Mouse (Mus musculus) gastrocnemius, postnatal 4 days (tissue): ENCODE results near the gene Mboat7. TPM values are rescaled to one million over a fixed set of nuclear protein-coding genes. Genes with fewer than 3 reads are reported as not detected.
A peak's percentile ranks its signal among the peaks of the same experiment; 100 is the strongest.
"Not testable (repeated sequence)": the region's sequence is repeated elsewhere in the genome, so short reads cannot be mapped to it uniquely, and the experiment has no call there.

Experiments
- DNase-seq, 2 experiments: peaks; one replicate each; pipeline ENCODE4 v3.0.0; 2021 to 2022; ENCODE audit warnings: low spot score in 2 of 2, mixed read lengths in 2 of 2
- long read RNA-seq, 2 experiments: library from polyadenylated mRNA; stranded (forward); transcript quantifications; one replicate each; pipeline ENCODE4 v2.0.0; 2021
- total RNA-seq, 2 experiments: library from RNA; stranded (reverse); gene quantifications; 2 replicates each; pipeline ENCODE4 v1.2.3; 2021

Mboat7 gene
- 10 to 100 TPM; 24.9 to 25.0 TPM for total RNA-seq
- long read RNA-seq, experiment 1, transcript Mboat7-201 (8 exons, 2,878 nt), result major isoform, 14 of 23 reads
- long read RNA-seq, experiment 1, partial matches to known transcripts, result 0 of 23 reads
- long read RNA-seq, experiment 1, other reads (novel, unspliced or antisense), result 7 of 23 reads
- long read RNA-seq, experiment 2, transcript Mboat7-201 (8 exons, 2,878 nt), result major isoform, 21 of 30 reads
- long read RNA-seq, experiment 2, partial matches to known transcripts, result 5 of 30 reads
- long read RNA-seq, experiment 2, other reads (novel, unspliced or antisense), result 1 of 30 reads

DNA sequence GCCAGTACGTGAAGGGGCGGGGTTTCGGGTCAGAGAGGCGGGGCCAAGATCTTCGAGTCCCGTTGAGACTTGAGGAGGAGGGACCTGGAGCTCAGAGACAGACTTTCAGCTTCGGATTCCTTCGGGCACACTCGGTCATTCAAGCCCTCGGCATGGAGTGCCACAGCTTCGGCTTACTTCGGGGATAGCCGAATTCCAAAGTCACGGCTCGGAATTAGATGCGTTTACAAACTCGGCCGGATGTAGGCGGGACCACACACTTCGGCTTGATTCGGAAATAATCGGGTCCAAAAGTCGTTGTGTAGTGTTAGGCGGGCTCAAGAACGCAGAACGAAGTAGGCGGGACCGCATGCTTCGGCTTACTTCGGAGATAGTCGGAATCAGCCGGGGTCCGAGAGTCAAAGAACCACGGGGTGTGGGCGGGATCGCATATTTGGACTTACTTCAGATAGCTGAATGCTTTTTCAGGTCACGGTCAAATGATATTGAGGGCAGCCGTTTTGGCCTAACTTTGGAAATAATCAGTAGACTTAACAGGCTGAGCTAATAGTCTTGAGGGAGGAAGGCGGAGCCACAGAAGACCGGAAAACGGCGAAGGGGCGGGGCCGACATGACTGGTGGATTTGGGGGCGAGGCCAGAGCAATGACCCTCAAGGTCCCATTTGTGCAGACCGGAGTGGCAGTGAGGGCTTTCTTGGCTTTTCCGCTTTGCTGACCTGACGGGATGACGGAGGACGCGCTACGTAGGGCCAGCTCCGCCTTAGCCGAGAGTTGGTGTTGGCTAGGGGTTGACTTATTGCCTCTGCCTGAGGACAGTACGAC, at the start of gene Mboat7:
Gene Mboat7, minus strand, starts transcription at position 537 of the 822 bp plus-strand sequence.
- DNase-seq, result peak; percentile 83 to 95

DNA sequence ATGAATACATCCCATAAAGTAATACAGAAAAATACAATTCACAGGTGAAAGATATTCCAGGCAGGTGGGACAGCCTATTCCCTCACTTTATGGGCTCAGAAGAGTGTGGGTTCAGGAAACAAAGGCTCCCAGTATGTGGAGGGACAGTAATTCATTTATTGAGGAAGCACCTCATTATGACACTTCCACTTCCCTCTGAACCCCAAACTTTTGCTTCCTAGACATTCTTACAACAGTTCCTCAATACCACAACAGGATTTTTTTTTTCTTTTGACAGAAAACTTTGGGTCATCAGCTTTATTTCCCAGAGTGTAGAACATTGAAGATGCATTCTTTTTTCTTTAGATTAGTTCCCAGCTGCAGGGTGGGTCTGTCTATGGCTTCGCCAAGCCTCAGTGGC, 39.4 kb upstream of the Mboat7 start:
- not testable (repeated sequence) for DNase-seq

DNA sequence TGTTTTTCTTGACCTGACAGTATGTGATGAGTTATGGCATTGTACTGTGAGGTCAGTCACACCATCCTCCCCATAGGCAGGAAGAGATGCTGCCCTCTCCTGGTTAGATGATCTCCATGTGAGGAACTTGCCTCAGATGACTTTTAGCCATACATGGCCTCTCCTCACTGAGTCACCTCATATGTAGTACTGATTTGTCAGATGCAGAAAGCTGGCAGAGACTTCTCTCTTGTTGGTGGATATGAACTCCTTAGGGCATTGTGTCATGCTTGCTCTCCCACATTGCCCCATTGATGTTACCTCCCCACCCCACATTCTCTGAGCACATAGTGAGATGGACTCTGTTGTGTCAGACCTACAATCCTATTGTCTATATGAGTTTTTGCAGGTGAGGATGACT, 32.1 kb upstream of the Mboat7 start:
- DNase-seq, result not testable (repeated sequence)

DNA sequence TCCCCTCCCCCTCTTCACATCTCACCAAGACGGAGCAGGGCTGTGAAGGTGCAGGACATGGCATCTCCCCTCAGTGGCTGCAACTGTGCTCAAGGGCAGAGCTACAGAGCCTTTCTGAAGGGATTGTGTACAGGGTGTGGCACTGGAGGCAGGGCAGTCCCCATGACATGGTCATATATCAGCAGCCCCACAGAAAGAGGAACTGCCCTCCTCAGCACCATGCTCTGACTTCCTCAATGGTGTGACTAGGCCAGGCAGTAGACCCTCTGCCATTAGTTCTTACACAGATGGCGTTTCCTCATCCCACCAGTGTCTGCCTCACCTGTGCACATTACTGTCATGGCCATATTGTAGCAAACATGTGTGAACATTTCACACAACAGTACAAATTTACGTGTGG, 26.9 kb upstream of the Mboat7 start, which contains the start of gene Pirb:
Gene Pirb, minus strand, starts transcription at position 124 of the 400 bp plus-strand sequence.
- DNase-seq, result not testable (repeated sequence)

DNA sequence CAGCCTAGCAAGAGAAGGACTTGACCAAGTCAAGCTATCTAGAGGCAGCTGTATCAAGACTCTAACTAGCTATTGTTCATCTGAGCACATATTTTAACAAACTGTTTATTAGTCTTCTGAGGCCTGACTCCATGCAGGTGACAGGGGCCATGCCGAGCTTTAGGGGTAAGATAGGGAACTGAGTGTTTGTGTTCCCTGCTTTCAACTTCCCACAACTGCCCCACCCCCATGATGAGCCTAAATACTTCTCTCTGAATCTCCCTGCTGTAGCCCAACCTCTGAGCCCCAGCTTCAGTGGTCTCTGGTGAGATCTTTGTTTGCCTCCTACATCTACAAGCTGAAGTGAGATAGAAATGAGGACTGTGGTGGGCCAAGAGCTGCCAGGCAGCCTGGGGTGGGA, 21.9 kb upstream of the Mboat7 start:
- no peak for DNase-seq

DNA sequence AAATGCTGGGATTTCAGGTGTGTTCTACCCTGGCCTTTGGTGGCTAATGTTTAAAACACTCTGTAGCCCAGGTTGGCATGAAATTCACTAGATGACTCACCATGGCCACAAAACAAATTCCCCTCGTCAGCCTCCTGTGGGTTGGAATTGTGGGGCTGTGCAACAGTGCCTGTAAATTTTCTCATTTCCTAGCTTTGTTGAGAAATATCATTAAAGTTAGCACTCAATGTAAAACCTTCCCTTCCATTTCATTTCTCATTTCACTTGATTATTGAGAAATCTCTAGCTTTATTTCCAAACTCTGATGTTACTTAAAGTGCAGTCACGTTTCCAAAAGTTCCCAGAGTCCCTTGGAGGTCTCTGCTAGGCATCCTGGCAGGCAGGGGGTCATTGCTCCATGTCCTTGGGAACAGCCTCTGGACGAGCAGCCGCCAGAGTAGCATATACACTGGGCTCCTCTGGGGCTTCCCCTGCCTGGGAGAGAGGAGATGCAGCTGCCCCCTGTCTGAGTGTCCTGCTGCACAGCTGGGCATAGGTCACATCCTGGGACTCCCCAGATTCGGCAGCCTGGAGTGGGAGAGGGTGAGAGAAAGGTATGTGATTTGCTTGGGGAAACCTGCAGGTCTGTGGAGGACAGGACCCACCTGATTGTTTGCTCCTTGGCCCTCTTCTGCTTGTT, 19.1 kb upstream of the Mboat7 start:
- no peak for DNase-seq

DNA sequence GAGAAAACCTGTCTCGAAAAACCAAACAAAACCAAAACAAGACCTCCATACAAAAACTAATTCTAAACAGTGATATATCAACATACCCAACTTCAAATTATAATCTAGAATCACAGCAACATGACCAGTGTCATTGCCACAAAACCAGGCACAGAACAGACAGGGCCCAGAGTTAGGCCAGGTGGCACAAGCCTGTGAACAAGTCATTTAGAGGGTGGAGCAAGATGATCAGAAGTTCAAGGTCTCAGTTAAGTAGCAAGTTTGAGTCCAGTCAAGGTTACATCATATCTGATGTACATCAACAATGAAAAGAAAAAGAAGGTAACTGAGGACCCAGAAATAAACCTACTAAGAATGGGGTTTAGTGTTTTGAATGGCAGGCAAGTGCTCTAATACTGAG, 15.7 kb upstream of the Mboat7 start:
- DNase-seq, result no peak

DNA sequence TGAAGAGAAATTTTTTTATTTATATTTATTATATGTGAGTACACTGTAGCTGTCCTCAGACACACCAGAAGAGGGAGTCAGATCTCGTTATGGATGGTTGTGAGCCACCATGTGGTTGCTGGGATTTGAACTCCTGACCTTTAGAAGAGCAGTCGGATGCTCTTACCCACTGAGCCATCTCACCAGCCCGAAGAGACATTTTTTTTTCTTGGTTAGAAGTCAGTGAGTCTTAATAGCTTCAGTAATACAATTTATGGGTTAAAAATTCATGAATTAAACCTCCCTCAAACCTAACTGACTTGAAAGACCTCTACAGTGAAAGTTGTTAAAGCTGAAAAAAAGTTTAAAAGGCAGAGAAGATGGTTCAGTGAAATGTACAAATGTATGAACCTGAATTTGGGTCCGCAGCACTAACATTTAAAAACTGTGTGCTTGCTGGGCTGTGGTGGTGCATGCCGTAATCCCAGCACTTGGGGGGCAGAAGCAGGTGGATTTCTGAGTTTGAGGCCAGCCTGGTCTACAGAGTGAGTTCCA, 15.2 kb upstream of the Mboat7 start:
- not testable (repeated sequence) for DNase-seq

DNA sequence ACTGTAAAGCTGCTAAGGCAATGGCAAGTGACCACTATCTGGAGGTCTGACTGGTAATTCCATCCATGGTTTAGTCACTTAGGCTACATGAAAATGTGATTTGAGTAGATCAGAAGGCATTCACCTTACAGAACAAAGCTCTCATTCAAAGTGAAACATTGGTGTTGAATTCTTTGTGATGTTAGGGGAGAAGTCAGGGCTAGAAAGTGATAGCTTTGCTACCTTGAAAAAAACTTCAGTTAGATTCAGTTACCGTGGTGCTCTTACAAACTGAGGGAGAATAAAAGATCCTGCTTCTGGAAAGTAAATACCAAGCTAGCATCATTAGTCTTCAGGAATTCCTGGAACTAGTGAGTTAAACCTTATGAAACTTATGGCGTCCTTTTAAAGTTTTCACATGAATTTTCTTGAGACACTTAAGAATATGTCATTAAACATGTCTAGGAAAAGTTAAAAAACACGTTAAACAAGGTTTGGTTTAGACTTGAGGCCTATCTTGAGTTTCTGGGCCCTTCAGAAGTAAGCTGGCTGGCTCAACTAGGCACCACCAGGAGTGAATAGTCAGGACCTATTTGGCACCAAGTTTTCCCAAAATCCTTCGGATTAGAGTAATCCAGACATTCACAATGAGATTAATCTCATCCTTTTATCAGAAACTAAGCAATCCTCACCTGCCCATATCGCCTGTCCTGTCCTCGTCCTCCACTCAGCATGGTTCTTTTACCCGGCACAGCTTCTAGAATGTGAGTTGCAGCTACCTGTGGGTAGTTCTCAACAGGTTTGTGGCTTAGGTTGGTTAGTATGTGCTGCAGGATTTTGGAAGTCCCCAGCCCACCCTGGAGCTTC, 14.5 kb upstream of the Mboat7 start:
- no peak for DNase-seq

DNA sequence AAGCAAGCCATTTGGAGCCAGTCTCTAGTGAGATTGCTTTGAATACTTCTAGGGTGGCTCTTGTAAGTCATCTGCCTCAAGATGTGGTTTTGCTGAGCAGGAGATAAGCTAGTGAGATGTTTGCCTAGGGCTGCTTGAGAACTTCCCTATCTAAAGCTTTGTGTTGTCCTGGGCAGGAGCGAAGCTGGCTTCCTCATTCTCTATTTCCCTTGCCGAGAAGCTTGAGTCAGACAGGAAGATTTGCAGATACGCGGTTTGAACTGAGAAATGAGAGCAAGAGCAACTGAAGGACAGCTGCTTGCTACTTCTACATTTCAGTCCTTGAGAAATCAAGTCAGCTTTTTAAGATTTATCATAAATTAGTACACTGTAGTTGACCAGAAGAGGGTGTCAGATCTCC, 13.7 kb upstream of the Mboat7 start:
- DNase-seq, result no peak

DNA sequence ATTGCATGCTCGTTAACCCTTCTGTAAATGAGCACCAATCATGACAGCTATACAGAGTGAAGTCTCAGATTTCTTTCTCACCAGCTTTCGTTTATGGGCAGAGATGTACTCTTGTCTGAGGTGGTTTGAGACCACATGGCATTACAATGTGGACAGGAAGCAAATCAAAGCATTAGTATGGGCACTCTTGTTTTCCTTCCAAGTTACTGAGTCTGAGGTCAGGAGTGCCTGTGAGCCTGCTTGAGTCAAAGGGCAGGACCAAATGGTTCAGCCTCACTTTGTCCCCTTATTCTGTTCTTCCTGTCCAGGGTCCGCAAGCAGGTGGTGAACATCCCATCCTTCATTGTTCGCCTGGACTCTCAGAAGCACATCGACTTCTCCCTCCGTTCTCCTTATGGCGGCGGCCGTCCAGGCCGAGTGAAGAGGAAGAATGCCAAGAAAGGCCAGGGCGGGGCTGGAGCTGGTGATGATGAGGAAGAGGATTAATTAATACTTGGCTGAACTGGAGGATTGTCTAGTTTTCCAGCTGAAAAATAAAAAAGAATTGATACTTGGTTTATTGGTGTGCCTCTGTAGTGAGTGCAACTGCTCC, 13.1 kb upstream of the Mboat7 start:
- DNase-seq, result no peak

DNA sequence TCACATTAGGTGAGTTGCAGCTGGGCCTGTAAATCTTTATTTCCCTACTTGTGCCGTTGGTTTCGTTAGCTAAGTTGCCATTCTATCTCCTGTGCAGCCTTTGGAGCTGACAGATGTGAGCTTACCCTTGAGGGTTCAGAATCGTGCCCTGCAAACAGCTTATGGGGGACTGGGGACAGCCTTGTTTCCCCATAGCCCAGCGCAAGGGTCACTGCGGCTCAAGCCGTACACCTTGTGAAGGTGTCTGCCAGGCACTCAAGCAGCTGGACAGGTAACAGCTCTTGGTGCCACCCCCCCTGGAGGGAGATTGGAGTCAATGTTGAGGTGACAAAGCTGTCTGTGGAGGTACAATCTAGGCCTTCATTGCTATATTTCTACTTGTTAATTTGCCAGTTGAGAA, 12.6 kb upstream of the Mboat7 start:
- DNase-seq, result no peak

DNA sequence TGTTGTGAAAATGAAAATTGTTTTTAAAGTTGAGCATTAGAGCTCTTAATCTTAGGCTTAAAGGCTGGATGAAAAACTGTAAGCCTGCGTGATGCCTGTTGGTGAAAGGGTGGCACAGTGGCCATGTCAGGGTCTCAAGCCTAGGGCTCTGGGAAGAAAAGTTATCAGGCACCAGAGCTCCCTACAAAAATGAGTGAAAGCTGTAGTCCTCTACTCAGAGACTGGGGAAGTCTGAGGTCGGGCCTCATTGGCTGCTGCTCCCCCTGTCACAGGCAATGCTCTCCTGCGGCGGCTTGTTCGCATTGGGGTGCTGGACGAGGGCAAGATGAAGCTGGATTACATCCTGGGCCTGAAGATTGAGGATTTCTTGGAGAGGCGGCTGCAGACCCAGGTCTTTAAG, 12.1 kb upstream of the Mboat7 start:
- not testable (repeated sequence) for DNase-seq

DNA sequence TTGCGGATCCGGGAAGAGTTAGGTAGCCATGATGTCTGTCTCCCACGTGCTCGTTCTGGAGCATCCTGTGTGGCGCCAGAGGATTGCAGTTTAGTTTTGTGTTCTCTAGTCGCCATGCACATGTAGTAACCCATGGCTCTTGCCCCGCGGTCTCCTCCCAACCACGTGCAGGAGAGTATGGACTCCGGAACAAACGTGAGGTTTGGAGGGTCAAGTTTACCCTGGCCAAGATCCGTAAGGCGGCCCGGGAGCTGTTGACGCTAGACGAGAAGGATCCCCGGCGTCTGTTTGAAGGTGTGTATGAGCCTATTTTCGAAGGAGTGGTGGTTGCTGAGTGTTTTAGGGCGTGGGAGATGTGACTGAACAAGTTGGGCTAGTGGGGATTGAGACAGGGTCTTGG, 11.2 kb upstream of the Mboat7 start:
- no peak for DNase-seq

DNA sequence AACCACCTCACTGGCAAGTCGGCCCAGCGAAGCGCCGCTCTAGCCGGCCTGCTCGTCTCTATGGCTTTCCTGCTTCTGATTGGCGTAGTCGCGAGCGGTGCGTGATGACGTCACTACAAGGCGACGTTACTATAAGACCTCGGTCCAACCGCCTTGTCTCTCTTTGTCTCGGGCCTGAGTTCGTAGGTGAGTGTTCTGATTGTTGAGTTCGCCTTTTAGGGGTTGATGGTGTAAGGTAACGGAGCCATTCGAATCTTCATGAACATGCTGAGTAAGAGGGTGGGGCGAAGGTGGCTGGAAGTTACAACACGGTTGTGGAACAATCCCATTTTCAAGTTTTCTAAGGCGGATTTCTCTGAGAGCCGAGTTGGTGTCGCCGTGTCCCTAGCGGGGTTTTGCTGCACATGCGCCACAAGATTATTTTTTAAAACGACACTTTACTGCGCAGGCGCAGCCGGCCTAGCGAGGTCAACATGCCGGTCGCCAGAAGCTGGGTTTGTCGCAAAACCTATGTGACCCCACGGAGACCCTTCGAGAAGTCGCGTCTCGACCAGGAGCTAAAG, 10.6 kb upstream of the Mboat7 start, which contains the start of gene Rps9:
Gene Rps9, plus strand, starts transcription at position 115 of the 563 bp plus-strand sequence.
- peak; percentile 85 to 97 for DNase-seq

DNA sequence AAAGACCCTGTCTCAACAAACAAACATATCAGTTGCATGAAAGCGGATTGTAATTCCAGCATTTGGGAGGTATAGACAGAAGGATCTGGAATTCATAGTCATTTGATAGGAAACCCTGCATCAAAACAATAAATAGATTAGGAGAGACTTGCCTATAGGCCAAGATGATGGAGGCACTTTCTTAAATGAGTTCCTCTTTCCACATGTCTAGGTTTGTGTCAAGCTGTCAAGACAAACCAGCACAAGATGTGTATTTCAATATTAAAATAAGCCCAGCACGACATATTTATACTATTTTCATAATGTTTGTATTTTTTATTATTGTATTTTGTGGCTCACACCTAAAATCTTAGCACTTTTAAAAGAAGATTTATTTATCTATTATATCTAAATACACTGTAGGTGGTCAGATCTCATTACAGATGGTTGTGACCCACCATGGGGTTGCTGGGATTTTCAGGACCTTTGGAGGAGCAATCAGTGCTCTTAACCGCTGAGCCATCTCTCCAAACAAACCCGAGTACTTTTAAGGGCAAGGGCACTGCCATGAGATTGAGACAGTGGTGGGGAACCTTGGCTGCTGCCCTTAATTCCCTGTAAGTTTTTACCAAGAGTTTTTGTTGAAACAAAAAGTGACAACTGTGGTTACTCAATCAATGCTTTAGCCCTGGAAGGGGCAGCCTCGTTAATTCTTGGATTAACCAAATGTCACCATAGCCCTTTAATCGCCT, 10.0 kb upstream of the Mboat7 start:
- DNase-seq, result no peak

DNA sequence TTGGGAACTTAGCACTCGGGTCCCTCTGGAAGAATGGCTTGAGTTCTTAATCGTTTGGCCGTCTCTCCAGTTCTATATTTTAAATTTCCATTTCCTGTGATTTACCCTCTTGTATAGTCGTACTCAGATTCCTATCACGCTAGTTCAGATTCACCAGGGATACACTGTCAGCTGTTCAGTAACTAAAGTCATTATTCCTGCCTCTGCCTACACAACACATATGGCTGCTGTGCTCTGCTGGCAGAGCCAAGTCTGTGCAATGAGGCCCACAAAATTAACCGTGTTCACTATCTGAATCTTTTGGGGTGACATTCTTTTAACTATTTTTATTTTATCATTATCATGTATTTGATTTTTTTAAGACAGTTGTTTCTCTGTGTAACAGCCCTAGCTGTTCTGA, 5.1 kb upstream of the Mboat7 start:
- DNase-seq, result no peak

DNA sequence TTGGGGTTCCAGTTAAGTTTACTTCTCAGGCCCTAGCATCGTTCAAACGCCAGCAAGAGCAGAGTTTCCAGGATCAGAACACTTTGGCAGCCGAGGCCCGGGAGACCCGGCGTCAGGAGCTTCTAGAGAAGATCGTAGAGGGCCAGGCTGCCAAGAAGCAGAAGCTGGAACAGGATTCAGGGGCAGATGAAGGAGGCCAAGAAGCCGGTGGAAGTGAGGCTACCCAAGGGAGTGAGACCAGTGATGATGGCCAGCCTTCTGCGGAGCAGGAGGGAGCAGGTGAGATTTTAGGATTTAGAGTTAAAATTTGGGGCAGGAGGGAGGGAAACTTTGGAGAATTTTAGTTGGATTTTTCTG, 1.6 kb upstream of the Mboat7 start:
- DNase-seq, result not testable (repeated sequence)
